Mouse (Mus musculus) retina, postnatal 1 day (tissue): Measurements from ENCODE around the gene Tcea3.
A peak's percentile ranks its signal among the peaks of the same experiment; 100 is the strongest.

Source experiments
- DNase-seq: peaks from one replicate; pipeline ENCODE4 v3.0.0-alpha.2; 2012

The Tcea3 gene

GRCm38 (mm10) chr4:136239622-136240021 lies 7.9 kb upstream of the Tcea3 start:
- DNase-seq, result peak; percentile 87

- no peak for DNase-seq
Measured at GRCm38 (mm10) chr4:136240123-136240522, 7.4 kb upstream of the Tcea3 start.

- DNase-seq, result peak; percentile 63
Measured at GRCm38 (mm10) chr4:136240955-136241354, 6.6 kb upstream of the Tcea3 start.

GRCm38 (mm10) chr4:136242065-136242703 lies 5.3 kb upstream of the Tcea3 start:
- DNase-seq, result no peak

GRCm38 (mm10) chr4:136242728-136243127 lies 4.8 kb upstream of the Tcea3 start:
- DNase-seq, result no peak

- DNase-seq, result no peak
Measured at GRCm38 (mm10) chr4:136244208-136244607, 3.3 kb upstream of the Tcea3 start.

- DNase-seq, result no peak
Measured at GRCm38 (mm10) chr4:136245681-136246080, 1.8 kb upstream of the Tcea3 start.

GRCm38 (mm10) chr4:136246568-136246969 lies 960 bp upstream of the Tcea3 start:
- no peak for DNase-seq

- DNase-seq, result no peak
Measured at GRCm38 (mm10) chr4:136247386-136247728, 172 bp upstream of the Tcea3 start.

GRCm38 (mm10) chr4:136248464-136249331 lies 1.2 kb downstream of the Tcea3 start:
- no peak for DNase-seq

- DNase-seq, result no peak
Measured at GRCm38 (mm10) chr4:136249332-136249647, 1.8 kb downstream of the Tcea3 start.

GRCm38 (mm10) chr4:136249780-136250179 lies 2.3 kb downstream of the Tcea3 start:
- DNase-seq, result no peak

- DNase-seq, result no peak
Measured at GRCm38 (mm10) chr4:136255919-136256318, 8.4 kb downstream of the Tcea3 start.

- no peak for DNase-seq
Measured at GRCm38 (mm10) chr4:136256696-136257095, 9.2 kb downstream of the Tcea3 start.

GRCm38 (mm10) chr4:136259916-136260315 lies 12.4 kb downstream of the Tcea3 start:
- DNase-seq, result no peak

- peak; percentile 89 for DNase-seq
Measured at GRCm38 (mm10) chr4:136260491-136261180, 13.1 kb downstream of the Tcea3 start.

GRCm38 (mm10) chr4:136261912-136262311 lies 14.4 kb downstream of the Tcea3 start:
- no peak for DNase-seq

- no peak for DNase-seq
Measured at GRCm38 (mm10) chr4:136263555-136263954, 16.0 kb downstream of the Tcea3 start.

GRCm38 (mm10) chr4:136266716-136267343 lies 19.3 kb downstream of the Tcea3 start:
- no peak for DNase-seq

- DNase-seq, result no peak
Measured at GRCm38 (mm10) chr4:136268912-136269311, 21.4 kb downstream of the Tcea3 start.

GRCm38 (mm10) chr4:136270648-136271047 lies 23.1 kb downstream of the Tcea3 start:
- DNase-seq, result no peak

GRCm38 (mm10) chr4:136281097-136281496 lies 33.6 kb downstream of the Tcea3 start:
- no peak for DNase-seq

- no peak for DNase-seq
Measured at GRCm38 (mm10) chr4:136281611-136282010, 34.1 kb downstream of the Tcea3 start.
